Mouse (Mus musculus): ENCODE measurements around the gene Anxa5.

- TF ChIP-seq CTCF (IDR thresholded peaks at IDR 0.05; ENCODE audit: borderline replicate concordance, insufficient read depth, low read depth, low read length) (no peak), POLR2A (IDR thresholded peaks at IDR 0.05; ENCODE audit: borderline replicate concordance, insufficient read depth, low read length) (no peak)
These were observed 25.9 kb upstream of the Anxa5 start for GRCm38 (mm10) chr3:36501546-36501945.
